Mouse (Mus musculus) layer of hippocampus, postnatal 25 days (tissue): ENCODE results near the gene Rimkla. TPM values are rescaled to one million over a fixed set of nuclear protein-coding genes. Genes with fewer than 3 reads are reported as not detected.

Experiments
- DNase-seq, 2 experiments: peaks; one replicate each; pipeline ENCODE4 v3.0.0; 2022; ENCODE audit warnings: mixed read lengths in 2 of 2, low spot score in 1 of 2; ENCODE audit errors: extremely low spot score in 1 of 2
- total RNA-seq, 2 experiments: library from RNA; stranded (reverse); gene quantifications; 2 replicates each; pipeline ENCODE4 v1.2.3; 2021

The Rimkla gene
- total RNA-seq, 2 experiments from 2014 or later = 12.5 to 13.7 TPM

DNA sequence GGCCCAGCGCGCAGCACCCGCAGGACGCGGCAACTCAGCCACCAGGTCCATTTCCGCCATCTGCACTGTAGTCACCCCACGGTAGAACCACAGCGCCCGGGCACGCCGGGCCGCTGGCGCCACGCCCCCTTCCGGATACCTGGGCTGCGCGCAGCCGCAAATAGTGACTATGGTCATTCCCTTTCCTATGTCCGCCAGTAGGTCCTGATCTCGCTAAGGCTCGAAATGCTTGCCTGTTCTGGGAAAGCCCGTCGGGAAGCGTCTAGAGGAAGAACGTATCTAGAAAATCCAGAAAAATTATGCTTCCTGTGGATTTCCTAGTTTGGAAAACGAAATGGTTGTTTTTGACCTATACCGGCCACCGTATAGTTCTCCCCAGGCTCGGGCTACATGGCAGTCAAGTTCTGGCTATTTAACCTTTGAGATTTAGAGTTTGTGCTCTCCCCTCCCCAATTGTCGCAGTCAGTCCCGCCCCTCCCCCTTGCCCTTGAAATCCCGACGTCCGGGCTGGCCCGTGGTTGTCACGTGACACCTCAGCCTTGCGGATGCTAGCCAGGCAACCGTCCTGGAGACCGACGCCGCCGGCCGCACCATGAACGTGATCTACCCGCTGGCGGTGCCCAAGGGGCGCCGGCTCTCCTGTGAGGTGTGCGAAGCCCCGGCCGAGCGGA, 70.0 kb downstream of the Rimkla start, which contains the start of the genes Ppcs and Zmynd12:
Gene Ppcs (minus strand): TSS at position 127 of the 671 bp plus-strand sequence.
Gene Zmynd12 (plus strand): TSS at position 521 of the 671 bp plus-strand sequence.
- peak; percentile 70 to 72 for DNase-seq

DNA sequence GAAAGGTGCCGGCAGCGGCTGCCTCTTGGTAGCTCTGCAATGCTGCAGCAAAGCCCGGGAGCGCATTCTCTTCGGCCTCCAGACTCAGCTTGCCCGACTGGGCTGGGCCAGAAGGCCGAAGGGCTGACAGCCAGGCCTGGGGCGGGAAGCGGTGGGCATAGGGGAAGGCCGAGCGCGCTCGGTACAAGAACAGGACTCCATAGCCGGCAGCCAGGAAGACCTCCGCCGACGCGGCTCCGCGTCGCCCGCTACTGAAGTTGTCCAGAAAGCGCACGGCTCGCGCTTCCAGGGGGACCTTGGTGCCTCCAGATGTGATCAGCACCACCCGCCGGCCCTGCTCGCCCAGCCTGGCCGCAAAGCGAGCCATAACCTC, 70.5 kb downstream of the Rimkla start:
- DNase-seq = peak in 1 of 2 experiments; percentile 9

DNA sequence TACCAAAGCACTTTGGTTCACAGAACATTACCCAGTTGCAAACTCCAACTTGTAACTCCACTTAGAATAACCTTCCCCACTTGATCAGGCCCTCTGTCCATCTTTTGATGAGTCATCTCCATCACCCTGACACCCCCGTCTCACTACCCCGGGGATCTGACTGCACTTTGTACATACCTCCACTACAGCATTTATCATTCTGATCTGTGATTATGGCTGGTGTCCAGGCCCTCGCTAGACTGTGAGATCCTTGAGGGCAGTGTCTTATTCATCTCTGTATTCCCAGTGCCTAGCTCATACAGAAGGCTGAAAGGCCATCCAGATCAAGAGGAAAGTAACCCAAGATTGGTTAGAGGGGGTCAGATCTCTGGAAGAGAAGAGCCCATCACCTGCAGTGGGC, 71.2 kb downstream of the Rimkla start:
- DNase-seq = no peak

DNA sequence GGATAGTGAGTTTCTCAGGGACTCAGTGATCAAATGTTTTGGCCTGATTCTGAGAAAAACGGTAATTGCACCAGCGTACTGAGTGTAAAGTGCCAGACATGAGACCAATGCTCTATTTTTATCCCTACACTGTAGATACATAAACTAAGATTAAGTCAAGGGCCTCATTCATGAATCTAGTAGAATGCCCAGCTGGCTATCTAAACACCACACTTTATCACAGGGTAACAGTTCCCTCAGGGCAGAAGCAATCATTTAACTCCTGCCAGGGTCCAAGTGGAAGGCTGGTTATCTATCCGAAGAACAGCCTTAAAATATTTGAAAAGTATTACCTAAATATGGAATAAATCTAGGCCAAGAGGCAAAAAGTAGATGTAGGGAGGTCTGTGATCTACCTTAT, 74.5 kb downstream of the Rimkla start:
- DNase-seq = no peak

DNA sequence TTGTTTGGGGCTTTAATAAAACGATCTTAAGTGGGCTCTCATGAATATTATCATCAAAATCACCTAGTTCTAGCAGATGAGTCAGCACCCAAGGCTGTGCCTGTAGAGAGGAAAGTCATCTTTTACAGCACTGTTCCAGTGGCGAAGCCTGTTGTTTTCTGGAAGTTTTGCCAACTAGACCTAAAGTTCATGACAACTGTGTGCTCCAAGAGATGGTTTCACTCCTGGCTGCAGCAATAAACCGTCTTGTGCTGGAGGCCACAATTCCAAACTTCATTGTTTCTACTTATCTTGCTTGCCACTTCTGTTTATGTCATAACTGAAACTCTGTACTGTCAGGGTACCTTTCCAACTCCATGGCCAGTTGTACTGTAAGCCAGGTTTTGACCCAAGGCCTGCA, 75.2 kb downstream of the Rimkla start:
- DNase-seq = no peak

Other genes starting within 250 kb of the Rimkla start
- gene Cldn19, start 237.2 kb downstream of the Rimkla start, total RNA-seq = under 1 TPM; 0.32 to 0.33 TPM
- gene Ybx1, start 198.0 kb downstream of the Rimkla start, total RNA-seq = 100 to 1,000 TPM; 287 to 320 TPM
- gene Ppih, start 172.1 kb downstream of the Rimkla start, total RNA-seq = 10 to 100 TPM; 19.1 to 20.2 TPM
- gene Ccdc30, start 77.1 kb downstream of the Rimkla start, total RNA-seq = 10 to 100 TPM; 19.8 to 26.1 TPM
- 1 to 10 TPM; 5.7 to 5.8 TPM for gene Ppcs, start 70.2 kb downstream of the Rimkla start, total RNA-seq
- under 1 TPM; 0.49 to 0.61 TPM for gene Zmynd12, start 69.8 kb downstream of the Rimkla start, total RNA-seq
- 10 to 100 TPM; 66.0 to 80.5 TPM for gene Foxj3, start 44.4 kb upstream of the Rimkla start, total RNA-seq
- 10 to 100 TPM; 26.2 to 29.1 TPM for gene Frg2f1, start 46.9 kb upstream of the Rimkla start, total RNA-seq
- gene Guca2a, start 145.1 kb upstream of the Rimkla start, total RNA-seq = not detected
- gene Guca2b, start 166.3 kb upstream of the Rimkla start, total RNA-seq = not detected
- 10 to 100 TPM; 37.9 to 57.4 TPM for gene Hivep3, start 241.2 kb upstream of the Rimkla start, total RNA-seq